Mouse (Mus musculus) heart, postnatal 4 days (tissue): Measurements from ENCODE around the gene BC051019. TPM values are rescaled to one million over a fixed set of nuclear protein-coding genes. Genes with fewer than 3 reads are reported as not detected.

ENCODE experiments used
- DNase-seq: peaks from one replicate; pipeline ENCODE4 v3.0.0; 2021
- total RNA-seq, 2 experiments: library from RNA; stranded (reverse); gene quantifications; 2 replicates each; pipeline ENCODE4 v1.2.3; 2021

The BC051019 gene
- total RNA-seq: not detected

DNA sequence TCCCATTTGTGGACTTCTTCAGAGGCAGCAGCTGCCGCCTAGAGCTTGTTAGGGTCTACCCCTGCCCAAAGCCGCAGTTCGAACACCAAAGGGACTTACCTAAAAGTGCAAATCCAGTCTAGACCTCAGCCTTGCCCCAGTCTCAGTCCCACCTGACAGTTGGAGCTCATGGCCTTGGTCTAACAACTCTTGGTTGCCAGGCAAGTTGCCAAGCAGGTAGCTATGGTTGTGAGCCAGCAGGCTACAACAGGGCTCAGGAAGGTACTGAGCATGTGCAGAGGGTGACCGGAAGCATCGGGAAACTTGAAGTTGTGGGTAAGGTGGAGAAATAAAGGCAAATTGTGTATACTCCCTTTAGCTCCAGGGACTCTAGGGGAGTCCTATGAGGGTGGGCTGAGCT lies at the start of gene BC051019:
TSS of gene BC051019 (minus strand) at position 154 of the 400 bp plus-strand sequence.
- DNase-seq: no peak

DNA sequence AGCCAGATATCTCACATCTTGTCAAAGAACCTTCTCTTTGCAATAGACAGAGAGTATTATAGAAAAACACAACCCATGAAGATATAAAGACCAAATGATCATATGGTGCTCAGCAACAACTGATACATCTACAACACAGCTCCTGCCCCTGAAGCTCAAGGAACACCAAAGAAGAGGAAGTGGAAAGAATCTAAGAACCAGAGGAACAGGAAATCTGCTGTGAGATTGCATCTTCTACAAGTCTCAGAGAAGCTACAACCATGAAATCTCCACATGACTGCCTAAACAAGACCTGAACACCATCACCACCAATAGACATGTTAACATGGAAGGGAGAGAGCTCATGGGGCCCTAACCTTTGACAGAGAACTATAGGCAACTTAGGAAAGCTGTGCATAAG lies 48.6 kb upstream of the BC051019 start:
- DNase-seq: no peak

DNA sequence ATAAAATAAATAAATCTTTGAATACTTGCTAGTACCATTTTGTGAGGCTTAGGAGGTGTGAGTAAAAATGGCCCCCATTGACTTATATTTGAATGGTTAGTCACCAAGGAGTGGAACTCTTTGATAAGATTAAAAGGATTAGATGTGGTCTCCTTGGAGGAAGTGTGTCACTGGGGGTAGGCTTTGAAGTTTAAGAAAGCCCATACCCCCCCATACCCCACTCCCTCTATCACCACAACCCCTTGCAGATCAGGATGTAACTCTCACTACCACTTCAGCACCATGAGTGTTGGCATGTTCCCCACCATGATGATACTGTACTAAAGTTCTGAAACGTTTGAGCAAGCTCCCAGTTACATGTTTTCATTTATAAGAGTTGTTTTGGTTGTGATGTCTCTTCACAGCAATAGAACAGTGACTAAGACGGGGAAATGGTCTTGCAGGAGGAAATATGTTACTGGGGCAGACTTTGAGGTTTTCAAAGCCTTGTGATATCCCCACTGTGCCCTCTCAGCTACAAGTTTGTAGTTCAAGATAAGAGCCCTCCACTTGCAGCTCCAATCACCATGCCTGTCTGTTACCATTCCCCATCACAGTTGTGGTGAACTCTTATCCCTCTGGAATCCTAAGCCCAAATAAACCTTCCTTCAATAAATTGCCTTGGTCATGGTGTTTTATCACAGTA lies 45.2 kb upstream of the BC051019 start:
- no peak for DNase-seq

DNA sequence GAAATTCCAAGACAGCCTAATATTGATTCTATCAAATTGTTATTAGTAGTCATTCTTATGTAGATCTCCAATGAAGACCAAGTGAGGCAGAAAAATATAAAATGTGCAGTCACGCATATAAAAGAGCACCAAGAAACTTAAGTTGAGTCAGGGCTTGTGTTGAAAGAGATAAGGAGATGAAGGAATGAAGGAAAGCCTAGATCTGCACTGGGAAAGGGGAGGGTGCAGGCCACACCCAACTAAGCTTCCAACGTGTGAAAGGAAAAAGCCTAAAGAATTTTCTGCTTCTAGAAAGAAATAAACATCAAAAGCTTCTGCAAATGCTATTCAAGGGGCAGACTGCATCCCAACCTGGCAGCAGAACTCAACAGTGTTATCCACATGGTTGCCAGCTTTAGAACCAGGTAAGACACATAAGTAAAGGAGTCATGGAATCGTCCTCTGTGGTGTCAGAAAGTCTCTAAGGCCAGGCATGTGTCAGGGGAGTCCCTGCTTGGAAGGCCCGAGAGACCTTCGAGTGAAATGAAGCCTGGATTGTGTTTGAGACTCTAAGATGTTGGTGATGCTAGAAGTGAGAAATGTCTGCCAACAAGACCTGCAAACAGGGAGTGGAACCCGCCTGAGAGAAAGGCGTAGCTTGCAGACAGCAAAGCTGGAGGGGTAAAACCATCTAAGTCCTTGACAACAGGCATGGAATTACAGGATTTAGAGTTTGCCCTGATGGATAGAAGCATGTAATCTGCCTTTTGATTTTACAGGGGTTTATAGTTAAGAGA lies 44.1 kb upstream of the BC051019 start:
- no peak for DNase-seq

DNA sequence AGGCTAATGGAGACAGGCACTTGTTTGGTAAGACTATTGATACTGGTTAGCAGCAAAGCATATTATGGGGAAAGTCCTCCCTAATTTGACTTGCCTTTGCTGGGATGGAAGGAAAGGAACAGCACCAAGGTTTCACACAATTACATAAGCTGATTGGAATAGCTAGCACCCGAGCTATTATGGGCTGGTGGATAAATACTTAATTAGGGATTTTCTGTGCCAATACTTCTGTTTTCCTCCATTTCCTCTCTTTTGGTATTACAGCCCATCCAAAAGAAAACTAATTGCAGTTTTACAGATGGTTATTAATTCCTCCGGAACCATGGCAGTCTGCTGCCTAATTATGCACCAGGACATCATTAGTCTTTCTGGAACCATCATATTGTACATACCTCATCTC lies 40.4 kb upstream of the BC051019 start:
- DNase-seq: no peak

DNA sequence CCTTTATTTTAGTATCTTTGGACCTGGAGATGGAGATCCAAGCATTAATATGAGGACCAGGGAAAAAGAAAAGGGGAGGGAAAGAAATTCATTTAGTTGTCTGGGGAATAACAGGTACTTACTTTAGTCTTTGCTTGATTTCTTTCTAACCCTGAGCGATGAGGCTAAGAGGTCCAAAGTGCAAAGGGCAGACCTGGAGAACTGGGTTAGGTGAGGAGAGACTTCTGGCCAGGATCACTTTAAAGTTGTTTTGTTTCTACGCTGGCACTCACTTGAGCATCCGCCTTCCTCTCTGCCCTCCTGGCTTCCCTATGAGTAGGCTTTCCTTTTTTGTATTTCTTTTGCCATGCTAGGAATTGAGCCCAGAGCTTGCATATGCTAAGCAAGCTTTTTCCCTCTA lies 32.6 kb upstream of the BC051019 start:
- DNase-seq: no peak

DNA sequence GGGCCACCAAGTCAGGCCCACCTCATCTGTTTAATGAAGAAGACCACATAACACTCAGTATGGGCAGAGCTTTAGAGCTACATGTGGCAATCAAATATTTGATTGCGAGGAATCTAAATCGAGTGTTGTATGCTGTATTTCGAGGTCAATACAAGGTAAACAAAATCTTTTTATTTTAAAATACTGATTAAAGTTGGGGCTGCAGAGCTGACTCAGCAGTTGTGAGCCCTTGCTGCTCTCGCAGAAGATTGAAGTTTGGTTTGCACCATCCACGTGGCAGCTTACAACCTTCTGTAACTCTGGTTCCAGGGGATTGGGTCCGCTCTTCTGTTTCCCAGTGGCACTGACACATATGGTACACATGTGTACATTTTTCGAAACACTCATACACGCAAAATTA lies 30.4 kb upstream of the BC051019 start:
- no peak for DNase-seq

DNA sequence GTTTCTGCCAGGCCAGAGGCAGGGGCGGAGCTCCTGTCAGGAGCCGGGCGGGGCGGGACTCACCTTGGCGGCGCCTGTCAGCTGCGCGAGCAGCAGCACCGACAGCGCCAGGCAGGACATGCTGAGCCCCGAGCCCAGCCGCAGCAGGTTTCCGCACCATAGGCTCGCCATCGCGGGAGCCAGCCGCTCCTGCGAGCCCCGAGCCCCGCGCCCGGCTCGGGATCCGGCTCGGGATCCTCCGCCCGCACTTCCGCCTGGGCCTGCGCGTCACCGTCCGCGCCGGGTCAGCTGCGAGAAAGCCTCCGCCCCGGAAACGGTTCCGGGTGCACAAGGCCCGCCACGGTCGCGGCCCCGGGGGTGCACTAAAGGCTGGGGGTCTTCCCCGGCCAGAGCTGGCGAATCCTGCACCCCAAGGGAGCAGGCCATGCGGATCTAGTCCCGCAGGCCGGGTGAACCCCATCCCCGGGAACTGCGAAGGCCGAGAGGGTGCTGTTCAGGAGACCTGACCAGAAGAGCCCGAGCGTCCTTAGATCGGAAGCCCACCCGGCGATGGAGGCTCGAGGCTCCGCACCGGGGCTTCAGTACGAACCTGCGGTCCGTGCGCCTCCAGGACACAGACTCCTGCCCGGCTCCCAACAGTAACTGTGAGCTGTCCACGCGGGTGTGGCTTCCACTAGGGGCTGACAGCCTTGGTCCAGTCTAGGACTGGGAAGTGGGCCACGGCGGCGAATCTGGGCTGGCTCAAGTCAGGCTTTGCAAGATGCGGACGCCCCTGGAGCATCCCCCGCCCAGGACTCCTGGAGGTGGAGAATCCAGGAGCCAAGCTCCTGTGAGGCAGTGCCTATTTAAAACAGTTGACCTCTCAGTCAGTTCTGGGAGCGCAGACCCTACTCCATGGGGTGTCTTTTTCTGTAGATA lies 28.6 kb upstream of the BC051019 start, which contains the start of gene Tmem9b:
TSS of gene Tmem9b (minus strand) at position 868 of the 918 bp plus-strand sequence.
- peak; percentile 82 for DNase-seq

DNA sequence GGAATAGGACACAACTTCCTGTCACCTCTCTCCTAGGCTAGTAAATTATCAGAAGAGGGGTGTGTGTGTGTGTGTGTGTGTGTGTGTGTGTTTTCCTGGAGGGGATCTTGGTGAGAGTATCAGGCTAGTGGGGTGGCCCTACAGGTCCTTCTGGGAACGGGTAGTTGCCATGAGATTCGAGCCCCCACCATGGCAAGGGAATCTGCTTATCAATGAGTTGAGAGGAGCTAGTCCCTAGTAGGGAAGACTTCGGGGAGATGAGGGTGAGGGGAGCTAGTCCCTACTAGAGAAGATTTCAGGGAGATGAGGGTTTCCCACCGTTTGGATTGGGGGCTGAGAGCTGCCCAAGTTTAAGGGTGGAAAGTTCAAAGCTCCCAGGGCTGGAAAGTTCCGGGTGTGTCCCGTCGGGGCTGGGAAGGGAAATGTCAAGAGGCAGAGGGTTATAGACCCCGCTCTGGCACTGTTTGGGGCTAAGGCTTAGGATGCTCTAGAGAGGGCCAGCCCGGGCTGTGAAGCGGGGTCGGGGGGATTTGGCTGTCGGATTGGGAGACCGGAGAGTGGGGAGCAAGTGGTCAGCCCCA lies 27.9 kb upstream of the BC051019 start:
- no peak for DNase-seq

DNA sequence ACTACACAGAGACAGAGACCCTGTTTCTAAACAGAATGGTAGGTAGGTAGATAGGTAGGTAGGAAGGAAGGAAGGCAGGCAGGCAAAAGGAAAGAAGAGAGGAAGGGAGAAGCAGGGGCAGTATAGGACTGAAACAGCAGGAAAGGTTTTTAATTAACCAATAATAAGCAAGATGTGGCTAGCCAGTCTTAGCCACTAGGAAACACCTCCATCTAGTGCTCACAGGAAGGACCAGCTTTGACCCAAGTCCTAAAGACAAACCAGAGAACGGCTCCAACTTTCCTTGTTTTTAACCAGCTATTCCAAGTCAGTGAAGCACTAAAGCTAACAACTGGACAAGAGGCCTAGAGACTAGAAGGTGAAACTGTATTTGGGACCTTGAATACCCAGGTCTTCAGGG lies 24.1 kb upstream of the BC051019 start:
- no peak for DNase-seq

DNA sequence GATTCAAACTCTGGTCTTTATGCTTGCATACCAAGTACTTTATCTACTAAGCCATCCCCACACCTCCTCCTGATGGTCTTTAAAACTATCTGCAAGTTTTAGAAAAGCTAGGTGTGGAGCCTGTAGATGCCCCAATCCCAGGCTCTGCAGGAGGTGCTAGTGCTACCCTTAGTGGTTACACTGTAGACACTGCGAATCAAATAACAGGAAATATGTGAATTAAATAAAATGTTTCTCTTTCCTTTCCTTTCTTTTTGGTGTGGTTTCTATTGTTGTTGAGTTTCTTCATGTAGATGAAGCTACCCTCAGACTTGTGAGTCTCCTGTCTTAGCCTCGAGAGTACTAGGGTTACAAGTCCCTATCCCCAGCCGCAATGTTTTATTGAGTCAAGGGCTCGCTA lies 18.1 kb upstream of the BC051019 start:
- DNase-seq: no peak

DNA sequence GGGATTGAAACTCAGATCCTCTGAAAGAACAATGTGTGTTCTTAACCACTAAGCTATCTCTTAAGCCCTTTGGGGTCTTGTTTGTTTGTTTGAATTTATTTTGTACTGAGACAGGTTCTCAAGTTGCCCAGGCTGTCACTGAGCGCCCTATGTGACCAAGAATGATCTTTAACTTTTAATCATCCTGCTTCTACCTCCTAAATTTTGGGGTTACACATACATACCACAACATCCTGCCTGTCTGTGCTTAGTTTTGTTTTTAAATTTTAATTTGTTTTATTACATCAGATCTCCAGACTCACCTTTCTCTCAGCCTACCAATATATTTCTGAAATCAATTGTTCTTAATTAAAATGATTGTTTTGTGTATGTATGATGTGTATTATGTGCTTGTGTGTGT lies 17.4 kb upstream of the BC051019 start:
- DNase-seq: no peak

DNA sequence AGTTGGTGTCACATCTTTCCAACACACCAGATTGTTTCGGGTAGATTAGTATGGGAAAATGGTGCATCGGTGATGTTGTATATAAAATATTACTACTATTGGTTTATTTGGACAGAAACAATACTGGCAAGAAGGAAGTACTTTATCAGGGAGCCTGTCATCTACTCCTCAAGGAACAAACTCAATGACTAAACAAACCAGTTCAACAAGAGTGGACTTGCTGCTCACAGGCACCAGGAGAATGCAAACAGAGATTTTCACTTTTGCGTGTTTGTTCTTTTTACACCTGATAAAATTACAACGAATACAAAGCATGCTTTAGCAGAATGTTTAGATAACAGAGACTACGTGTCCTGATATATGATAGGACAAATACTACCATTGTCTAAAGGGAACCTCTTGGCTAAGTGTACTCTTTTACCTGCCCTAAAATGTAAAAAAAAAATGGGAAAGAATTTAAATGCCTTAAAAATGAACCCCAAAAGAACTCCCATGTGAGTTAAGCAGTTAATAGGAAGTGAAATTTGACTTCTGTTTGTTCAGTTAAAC lies 16.2 kb upstream of the BC051019 start:
- DNase-seq: no peak

DNA sequence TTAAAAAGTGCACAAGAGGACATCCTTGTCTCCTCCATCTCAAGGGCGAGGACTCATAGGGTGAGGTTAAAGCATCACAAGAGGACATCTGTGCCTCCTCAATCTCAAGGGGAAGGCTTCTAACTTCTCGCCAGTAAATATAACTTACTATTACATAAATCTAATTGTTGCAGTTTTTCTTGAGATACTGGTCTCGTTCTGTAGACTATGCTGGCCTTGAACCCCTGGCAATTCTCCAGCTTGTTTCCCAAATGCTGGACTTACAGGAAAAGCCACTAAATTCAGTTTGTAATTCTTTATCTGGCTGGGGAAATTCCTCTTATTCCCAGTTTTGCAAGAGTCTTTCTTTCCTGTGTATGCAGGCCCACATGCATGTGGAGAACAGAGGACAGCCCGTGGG lies 11.2 kb upstream of the BC051019 start:
- no peak for DNase-seq

DNA sequence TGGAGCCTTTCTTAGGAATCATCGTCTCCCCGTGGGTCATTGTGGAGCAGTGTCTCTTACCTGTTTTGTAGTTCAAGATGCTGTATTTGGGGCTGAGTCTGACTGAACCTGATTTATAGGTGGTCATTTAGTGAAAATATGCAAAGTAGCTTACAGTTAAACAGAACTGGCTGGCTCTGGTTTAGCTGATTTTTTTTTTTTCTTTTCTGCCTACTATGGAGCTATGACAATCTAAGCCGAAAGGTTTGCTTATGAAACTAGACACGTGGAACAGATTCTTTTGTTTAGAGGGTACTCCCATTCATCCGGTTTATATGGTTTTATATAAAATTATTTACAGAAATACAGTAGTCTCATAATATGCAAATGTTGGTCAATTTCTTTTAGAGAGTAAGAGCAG lies 8.0 kb upstream of the BC051019 start, which contains the start of gene Ascl3:
TSS of gene Ascl3 (minus strand) at position 101 of the 400 bp plus-strand sequence.
- DNase-seq: no peak

DNA sequence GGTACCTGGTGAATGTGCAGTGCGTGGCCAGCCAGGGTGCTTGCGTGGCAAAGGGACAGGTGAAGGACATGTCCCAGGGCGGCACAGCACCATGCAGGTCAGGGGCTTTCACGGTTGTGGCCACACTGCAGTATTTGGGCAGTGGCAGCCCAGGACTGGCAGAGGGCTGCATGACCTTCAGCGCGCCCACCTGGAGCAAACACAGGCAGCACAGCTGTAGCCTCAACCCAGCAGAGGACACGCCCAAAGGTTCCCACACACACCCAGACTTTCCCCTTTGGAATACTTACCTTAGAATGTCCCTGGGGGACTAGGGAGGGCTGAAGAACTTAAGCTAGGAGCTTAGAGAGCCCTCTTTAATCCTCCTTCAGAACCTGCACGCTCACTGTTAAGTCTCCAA lies 536 bp downstream of the BC051019 start:
- no peak for DNase-seq

DNA sequence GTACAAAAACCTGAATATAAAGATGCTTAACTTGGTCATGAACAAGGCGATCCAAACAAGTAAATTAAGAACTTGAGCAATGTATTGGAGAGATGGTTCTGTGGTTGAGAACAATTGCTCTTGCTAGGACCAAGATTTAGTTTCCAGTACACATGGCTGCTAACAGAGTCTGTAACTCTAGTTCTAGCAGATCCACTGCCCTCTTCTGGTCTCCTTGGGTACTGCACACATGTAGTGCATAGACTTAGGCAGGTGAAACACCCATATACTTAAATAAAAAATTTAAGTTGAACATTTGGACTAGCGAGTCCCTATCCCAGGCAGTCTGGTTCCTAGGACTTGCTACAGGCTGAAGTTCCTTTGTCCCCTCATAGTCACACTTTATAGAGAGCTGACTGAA lies 1.0 kb downstream of the BC051019 start:
- DNase-seq: no peak

DNA sequence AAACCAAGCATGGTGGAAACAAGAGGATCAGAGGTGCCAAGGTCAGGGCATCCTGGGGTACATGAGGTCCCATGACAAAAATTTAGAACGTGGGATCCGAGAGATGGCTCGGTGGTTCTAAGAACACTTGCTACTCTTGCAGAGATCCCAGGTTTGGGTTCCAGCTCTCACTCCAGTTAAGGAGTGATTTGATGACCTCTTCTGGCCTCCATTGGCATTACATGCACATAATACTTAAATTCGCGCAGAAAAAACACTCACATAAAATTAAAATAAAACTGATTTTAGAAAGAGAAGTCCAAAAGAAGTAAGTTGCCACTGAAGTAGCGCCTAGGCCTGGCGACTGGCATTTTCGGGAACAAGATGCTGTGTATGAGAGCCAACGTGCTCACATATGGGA lies 4.4 kb downstream of the BC051019 start:
- DNase-seq: peak; percentile 52

DNA sequence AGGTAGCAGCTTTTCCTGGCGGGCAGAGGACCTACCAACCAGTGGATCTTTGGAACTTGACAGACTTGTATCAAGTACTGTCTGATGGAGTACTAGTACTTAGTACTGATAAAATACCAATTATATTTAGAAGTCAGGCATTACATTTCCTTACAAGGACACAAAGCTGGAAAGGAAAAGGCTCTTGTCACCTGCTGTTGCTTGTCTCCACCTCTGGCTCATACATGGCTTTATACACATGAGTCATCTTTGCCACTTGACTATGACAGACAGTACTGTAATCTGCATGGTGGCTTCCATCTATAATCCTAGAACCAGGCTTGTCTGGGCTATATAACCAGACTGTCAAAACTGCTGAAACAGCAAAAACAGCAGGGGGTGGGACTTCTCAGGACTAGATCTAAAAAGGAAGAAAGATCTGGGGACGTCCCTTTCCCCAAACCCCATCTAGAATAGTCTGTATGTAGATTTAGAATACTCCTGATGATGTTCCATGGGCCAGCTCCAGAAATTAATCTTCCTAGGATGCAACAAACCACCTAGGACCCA lies 10.1 kb downstream of the BC051019 start:
- no peak for DNase-seq

DNA sequence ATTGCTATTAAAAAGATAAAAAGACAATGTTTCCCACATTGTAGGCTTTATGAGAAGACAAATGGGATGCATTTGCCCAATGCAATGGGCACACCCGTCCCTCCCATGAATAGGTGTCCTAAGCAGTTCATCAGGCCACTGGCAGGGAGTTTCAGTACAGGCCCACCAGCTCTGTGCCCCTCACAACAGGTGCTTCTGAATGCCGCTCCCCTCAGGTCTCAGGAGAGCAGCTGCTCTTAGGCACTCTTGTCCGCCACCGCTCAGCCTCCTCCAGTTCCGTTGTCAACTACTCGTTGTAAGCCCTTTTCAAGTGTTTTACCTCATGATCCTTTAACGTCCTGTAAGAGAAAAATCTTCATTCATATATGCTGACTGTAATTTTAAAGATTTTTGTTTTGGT lies 11.5 kb downstream of the BC051019 start:
- DNase-seq: no peak

DNA sequence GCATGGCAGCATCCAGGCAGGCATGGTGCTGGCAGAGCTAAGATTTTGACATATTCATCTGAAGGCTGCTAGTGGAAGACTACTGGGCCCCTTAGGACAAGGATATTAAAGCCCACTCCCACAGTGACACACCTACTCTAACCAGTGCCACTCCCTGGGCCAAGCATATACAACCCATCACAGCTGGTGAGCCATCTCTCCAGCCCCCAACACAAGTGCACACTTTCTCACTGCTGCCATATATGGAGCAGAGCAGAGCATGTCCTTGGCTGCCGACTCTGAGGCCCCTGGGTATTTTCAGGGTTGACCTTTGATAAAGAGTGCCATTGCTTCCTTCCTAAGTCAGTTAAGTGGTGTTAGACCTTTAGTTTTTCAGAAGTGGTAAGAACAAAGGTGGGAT lies 13.6 kb downstream of the BC051019 start:
- DNase-seq: no peak

DNA sequence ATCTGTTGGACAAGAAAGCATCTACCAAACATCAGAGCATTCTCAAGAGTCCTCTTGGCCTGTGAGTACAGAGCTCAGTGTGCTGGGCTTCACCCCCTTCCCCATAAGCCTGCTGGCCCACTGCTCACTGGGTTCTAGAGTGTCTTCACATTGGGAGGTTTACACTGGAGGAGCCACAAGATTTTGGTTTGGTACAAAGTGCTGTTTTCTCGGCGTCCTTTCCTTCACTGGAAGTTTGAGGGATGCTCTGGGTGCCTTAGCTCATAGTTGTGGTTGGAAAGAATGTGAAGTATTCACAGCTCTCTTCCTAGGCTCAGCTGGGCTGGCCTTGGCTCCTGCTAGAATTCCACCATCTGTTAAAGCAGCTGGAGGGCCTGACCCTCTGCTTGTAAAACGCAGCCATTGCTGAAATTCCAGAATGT lies 14.7 kb downstream of the BC051019 start:
- peak; percentile 55 for DNase-seq
